Mouse (Mus musculus): ENCODE data around the gene Lrrc39.

The Lrrc39 gene

GRCm38 (mm10) chr3:116562408-116563094, at the start of gene Lrrc39:
TSS of gene Lrrc39 (plus strand) at chr3:116562973.
- no peak for DNase-seq

- no peak for DNase-seq
Measured at GRCm38 (mm10) chr3:116520141-116520761, 42.5 kb upstream of the Lrrc39 start.

- no peak for DNase-seq
Measured at GRCm38 (mm10) chr3:116529741-116530140, 33.0 kb upstream of the Lrrc39 start.

GRCm38 (mm10) chr3:116530826-116531225, 31.9 kb upstream of the Lrrc39 start:
- no peak for DNase-seq

GRCm38 (mm10) chr3:116536428-116537199, 26.2 kb upstream of the Lrrc39 start:
- DNase-seq: no peak

- DNase-seq: no peak
Measured at GRCm38 (mm10) chr3:116537200-116537573, 25.6 kb upstream of the Lrrc39 start.

- DNase-seq: no peak
Measured at GRCm38 (mm10) chr3:116542070-116542469, 20.7 kb upstream of the Lrrc39 start.

- no peak for DNase-seq
Measured at GRCm38 (mm10) chr3:116542532-116542931, 20.2 kb upstream of the Lrrc39 start.

- no peak for DNase-seq
Measured at GRCm38 (mm10) chr3:116547430-116547829, 15.3 kb upstream of the Lrrc39 start.

GRCm38 (mm10) chr3:116551362-116551761, 11.4 kb upstream of the Lrrc39 start:
- DNase-seq: no peak

GRCm38 (mm10) chr3:116561315-116561714, 1.5 kb upstream of the Lrrc39 start:
- DNase-seq: peak; percentile 38

GRCm38 (mm10) chr3:116563095-116563492, 321 bp downstream of the Lrrc39 start:
- no peak for DNase-seq

GRCm38 (mm10) chr3:116570628-116571027, 7.9 kb downstream of the Lrrc39 start:
- DNase-seq: no peak

GRCm38 (mm10) chr3:116577286-116577685, 14.5 kb downstream of the Lrrc39 start:
- DNase-seq: peak; percentile 9

- DNase-seq: no peak
Measured at GRCm38 (mm10) chr3:116582201-116582600, 19.4 kb downstream of the Lrrc39 start.

- DNase-seq: no peak
Measured at GRCm38 (mm10) chr3:116594076-116594727, 31.4 kb downstream of the Lrrc39 start.

GRCm38 (mm10) chr3:116594728-116595602, 32.2 kb downstream of the Lrrc39 start, which contains the start of gene Sass6:
TSS of gene Sass6 (plus strand) at chr3:116594982.
- DNase-seq: peak; percentile 98

GRCm38 (mm10) chr3:116595603-116595991, 32.8 kb downstream of the Lrrc39 start:
- no peak for DNase-seq

GRCm38 (mm10) chr3:116599705-116600104, 36.9 kb downstream of the Lrrc39 start:
- no peak for DNase-seq

- DNase-seq: no peak
Measured at GRCm38 (mm10) chr3:116601005-116601404, 38.2 kb downstream of the Lrrc39 start.

GRCm38 (mm10) chr3:116601781-116602180, 39.0 kb downstream of the Lrrc39 start:
- no peak for DNase-seq

GRCm38 (mm10) chr3:116604570-116604969, 41.8 kb downstream of the Lrrc39 start:
- DNase-seq: no peak
